Mouse (Mus musculus) left cerebral cortex, adult 6 months (tissue): Measurements from ENCODE around the gene Igf2. TPM values are rescaled to one million over a fixed set of nuclear protein-coding genes. Genes with fewer than 3 reads are reported as not detected.

Experiments used
- long read RNA-seq, 2 experiments: library from polyadenylated mRNA; unstranded; transcript quantifications; one replicate each; pipeline ENCODE4 v2.0.0; 2019 to 2020
- polyA plus RNA-seq: library from polyadenylated mRNA; unstranded; fragments of <200 nt; fragmentation: Nextera tagmentation; gene quantifications from 2 replicates; pipeline ENCODE4 v1.2.3, GENCODE M21; 2021

The Igf2 gene
- 5.7 and 16.9 TPM in 2 replicates for polyA plus RNA-seq
- long read RNA-seq, experiment 1, result 0 reads
- long read RNA-seq, experiment 2, partial matches to known transcripts, result 4 of 4 reads
- long read RNA-seq, experiment 2, other reads (novel, unspliced or antisense), result 0 of 4 reads

DNA sequence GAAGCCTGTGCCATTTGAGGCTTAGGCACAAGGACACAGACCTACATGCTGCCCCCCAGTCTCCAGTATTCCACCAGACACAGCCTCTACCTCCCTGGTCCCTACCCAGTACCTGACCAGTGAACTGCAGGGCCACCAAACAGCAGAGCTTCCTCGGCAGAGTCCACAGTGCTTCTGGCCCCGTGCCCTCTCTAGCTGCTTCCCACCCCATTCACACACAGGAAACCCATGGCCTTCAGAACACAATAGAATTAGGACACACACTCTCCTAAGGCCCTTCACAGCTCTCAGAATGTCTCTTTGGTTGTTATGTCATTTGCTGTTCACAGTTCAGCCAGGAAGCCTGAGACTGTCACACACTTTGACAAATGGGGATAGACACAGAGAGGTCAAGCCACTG, at the start of gene Igf2:
TSS of gene Igf2 (minus strand) at position 158 of the 400 bp plus-strand sequence.

GRCm38 (mm10) chr7:142669751-142670625, 3.4 kb upstream of the Igf2 start, which contains the start of gene Gm49394:
TSS of gene Gm49394 (minus strand) at chr7:142669942.

Other genes starting within 250 kb of the Igf2 start
- not detected in 2 replicates for gene Syt8, start 232.0 kb downstream of the Igf2 start, polyA plus RNA-seq
- 0.99 and 1.4 TPM in 2 replicates for gene Tnni2, start 225.0 kb downstream of the Igf2 start, polyA plus RNA-seq
- 3.4 and 4.0 TPM in 2 replicates for gene Lsp1, start 206.0 kb downstream of the Igf2 start, polyA plus RNA-seq
- 0.30 TPM in 1 of 2 replicates, not detected in the other for gene Tnnt3, start 168.0 kb downstream of the Igf2 start, polyA plus RNA-seq
- 30.3 and 54.8 TPM in 2 replicates for gene Mrpl23, start 134.1 kb downstream of the Igf2 start, polyA plus RNA-seq
- 0.03 TPM in 1 of 2 replicates, not detected in the other for gene Gm49394, start 3.1 kb upstream of the Igf2 start, polyA plus RNA-seq
- not detected in 2 replicates for gene Ins2, start 76.6 kb upstream of the Igf2 start, polyA plus RNA-seq